Mouse (Mus musculus): Measurements from ENCODE around the gene Rab20.

DNA sequence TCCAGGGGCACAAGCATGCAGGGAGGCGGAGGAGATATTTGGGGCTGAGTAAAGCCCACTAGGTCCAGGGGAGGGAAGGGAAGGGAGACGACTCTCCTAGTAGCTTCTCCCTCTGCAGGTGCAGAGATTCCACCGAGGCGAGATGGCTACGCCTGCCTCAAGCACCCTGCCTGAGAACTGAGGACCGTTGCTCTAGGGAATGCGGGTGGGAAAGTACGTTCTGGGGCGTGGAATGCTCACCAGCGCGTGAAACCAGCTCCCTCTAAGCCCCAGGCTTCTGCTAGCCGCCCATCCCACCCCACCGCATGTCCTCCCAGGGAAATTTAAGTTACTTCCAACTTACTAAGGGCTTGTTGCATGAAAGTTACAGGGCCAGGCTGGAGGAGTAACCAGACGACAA is 1.1 kb upstream of the Rab20 start:
- TF ChIP-seq POLR2A (IDR thresholded peaks at IDR 0.05; ENCODE audit: extremely low read depth, insufficient read depth, low read length) = no peak
- TF ChIP-seq CTCF (IDR thresholded peaks at IDR 0.05; ENCODE audit: extremely low read depth, insufficient read depth, low read length) = no peak
